Mouse (Mus musculus) splenic B cell, adult 2 months (primary cell): ENCODE measurements around the gene Pdcd11.

Experiments
- DNase-seq: peaks from one replicate; pipeline ENCODE4 v3.0.0-alpha.2; 2011; ENCODE audit warnings: low read depth, low spot score
- H3K27me3 ChIP-seq: 2 replicates; pipeline ENCODE4 v1.6.1; 2012; ENCODE audit warnings: mild to moderate bottlenecking, low read length, moderate library complexity, mixed read lengths; ENCODE audit not compliant: control insufficient read depth, poor library complexity, insufficient read depth, severe bottlenecking
- H3K36me3 ChIP-seq: 2 replicates; pipeline ENCODE4 v1.6.1; 2012; ENCODE audit warnings: mild to moderate bottlenecking, low read length, moderate library complexity, mixed read lengths; ENCODE audit not compliant: control insufficient read depth, poor library complexity, insufficient read depth, severe bottlenecking

Gene Pdcd11

DNA sequence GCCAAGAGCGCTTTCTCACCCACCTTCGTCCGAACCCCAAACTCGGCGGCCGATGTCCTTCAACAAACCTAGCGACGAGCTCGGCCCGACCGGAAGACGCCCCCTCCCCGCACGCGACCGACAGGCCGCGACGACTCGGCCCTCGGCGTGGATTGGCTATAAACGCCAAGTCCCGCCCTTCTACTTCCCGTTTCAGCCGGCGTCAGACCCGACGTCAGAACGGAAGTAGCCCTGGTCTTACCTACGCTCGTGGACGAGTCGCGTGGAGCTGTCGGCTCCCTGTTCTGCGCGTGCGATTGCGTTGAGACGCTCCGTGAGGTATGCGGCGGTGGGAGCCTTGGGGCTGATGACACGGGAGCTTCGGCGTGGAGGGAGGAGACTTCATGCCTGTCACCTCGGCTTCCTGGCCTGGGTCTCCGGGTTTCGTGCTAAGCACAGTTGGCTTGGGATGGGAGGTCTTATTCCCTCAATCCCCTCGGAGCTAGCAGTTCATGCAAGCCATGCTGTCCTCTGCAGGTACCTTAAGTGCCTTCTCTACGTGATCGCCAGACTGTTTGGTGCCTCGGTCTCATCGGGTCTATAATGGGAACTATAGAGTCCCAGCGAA is at the start of gene Pdcd11, which contains the start of gene Usmg5:
Pdcd11 (plus strand) TSS at position 219 of the 607 bp plus-strand sequence.
Usmg5 (minus strand) TSS at position 98 of the 607 bp plus-strand sequence.
- no peaks in the 10 kb centered on the region for H3K27me3 ChIP-seq
- H3K36me3 ChIP-seq: peaks cover 5% of the 10 kb centered on the region; the same call in 1 of the 2 replicates
- DNase-seq: peak; percentile 97

DNA sequence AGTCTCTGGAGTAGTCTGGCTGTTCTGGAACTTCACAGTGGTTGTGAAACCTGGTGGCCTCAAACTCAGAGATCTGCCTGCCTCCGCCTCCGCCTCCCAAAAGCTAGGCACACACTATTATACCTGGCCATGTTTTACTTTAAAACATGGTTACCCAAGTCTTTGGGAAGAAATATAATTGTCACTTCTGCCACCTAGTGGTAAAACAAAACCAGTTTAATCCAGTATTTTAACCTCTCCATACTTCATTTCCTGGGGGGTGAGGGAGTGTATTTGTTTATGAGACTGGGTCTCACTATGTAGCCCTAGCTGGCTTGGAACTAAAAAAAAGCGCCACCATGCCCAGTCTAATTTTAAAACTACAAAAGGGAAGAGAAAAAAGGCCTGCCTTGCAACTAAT is 47.0 kb upstream of the Pdcd11 start:
- peak; percentile 45 for DNase-seq
- Histone ChIP-seq H3K36me3 (peaks cover 8% of the 10 kb centered on the region), H3K27me3 (no peaks in the 10 kb centered on the region)

DNA sequence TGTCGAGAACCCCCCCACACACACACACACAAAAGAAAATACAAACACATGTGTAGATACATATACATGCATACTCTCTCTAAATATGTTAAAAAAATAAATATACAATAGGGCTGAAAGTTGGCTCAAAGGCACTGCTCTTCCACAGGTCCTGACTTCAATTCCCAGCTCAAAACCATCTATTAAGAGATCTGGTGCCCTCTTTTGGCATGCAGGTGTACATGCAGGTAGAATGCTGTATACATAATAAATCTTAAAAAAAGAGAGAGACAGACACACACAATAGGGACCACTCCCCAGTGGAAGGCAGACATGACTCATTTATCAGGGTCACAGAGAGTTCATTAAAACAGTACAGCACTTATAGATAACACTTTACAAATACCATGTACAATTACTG is 44.2 kb upstream of the Pdcd11 start:
- Histone ChIP-seq H3K36me3 (peaks cover 8% of the 10 kb centered on the region), H3K27me3 (no peaks in the 10 kb centered on the region)
- DNase-seq: peak; percentile 19

DNA sequence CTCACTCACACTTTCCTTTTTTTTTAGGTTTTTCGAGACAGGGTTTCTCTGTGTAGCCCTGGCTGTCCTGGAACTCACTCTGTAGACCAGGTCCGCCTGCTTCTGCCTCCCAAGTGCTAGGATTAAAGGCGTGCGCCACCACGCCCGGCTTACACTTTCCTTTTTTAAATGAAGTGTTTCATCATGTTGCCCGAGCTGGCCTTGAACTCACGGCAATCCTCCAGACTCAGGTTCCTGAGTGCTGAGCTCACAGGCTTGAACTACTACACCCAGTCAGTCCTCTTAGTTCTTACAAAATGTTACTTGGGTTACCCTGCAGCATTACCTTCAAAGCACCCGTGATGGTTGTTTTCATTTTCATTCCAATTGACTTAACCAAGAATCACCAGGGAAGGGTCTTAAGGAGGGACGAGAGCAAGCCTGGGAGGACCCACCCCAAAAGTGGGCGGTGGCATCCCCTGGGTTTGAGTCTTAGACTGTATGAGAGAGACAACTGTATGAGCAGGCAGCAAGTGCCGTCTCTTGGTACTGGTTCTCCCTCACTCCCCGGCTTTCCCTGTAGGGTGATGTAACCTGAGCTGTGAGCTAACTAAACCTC is 43.2 kb upstream of the Pdcd11 start:
- Histone ChIP-seq H3K36me3 (peaks cover 8% of the 10 kb centered on the region), H3K27me3 (no peaks in the 10 kb centered on the region)
- DNase-seq: no peak

- Histone ChIP-seq H3K36me3 (peaks cover 7% of the 10 kb centered on the region), H3K27me3 (no peaks in the 10 kb centered on the region)
- DNase-seq: no peak
Measured at GRCm38 (mm10) chr19:47049061-47049460, 41.5 kb upstream of the Pdcd11 start.

DNA sequence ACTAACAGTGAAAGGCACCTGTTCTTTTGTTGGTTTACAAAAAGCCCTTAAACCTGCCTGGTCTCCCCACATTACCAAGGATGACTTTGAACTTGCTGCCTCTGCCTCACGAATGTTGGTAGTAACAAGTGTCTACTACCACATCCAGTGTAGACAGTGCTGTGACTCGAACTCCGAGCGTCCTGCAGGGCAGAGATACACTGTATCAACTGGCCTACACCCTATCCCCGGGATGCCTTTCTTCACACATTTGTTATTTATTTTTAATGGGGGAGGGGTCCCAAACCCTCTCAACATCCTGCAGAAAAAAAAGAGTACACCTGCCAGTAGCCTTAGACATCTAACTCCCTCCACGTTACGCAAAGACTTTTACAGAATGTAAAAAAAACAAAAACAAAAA is 40.7 kb upstream of the Pdcd11 start:
- DNase-seq: no peak
- Histone ChIP-seq H3K27me3 (no peaks in the 10 kb centered on the region), H3K36me3 (peaks cover 6% of the 10 kb centered on the region)

DNA sequence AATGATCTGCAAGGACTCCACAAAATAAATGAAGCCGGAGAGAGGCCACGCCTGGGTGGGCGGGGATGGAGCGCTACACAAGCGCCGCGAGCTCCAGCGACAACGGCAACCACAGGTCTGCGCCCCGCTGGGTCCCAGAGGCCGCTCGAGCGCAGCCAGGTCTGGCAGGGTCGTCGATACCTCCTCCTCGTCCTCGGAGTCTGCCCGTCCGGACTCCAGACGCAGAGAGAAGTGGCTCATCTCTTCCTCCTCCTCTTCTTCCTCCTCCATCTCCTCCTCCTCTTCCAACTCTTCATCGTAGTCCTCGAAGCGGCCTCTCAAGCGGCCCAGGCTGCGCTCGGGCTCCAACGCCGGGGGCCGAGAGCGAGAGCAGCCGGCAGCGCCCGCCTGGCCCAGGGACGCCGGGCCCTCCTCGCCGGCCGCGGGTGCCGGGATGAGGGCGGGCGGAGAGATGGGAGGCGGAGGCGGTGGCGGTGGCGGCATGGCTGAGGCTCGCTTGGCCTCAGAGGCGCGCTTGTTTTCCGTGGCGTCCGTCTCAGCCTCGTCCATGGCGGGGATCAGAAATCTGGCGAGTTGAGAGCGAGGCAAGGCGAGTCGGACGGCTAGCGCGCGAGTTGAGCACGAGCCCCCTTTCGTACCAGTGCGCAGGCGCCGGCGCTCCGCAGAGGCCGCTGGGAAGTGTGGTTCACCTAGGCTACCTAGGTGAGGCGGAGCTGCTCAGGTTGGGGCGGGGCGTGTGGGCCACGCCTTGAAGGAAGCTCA is 40.1 kb upstream of the Pdcd11 start, which contains the start of gene Pcgf6:
Pcgf6 (minus strand) TSS at position 636 of the 762 bp plus-strand sequence.
- Histone ChIP-seq H3K36me3 (peaks cover 6% of the 10 kb centered on the region), H3K27me3 (no peaks in the 10 kb centered on the region)
- peak; percentile 91 for DNase-seq

DNA sequence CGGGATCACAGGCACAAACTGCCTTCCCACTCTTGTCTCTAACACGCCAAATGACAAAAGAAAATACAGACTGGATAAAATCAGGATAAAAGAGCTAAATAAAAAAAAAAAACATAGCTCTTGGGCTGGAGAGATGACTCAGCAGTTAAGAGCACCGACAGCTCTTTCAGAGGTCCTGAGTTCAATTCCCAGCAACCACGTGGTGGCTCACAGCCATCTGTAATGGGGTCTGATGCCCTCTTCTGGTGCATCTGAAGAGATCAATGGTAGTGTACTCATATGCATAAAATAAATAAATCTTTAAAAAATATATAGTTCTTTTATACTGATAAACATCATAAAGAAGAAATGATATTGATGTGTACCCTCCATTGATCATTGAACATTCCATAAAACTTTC is 37.6 kb upstream of the Pdcd11 start:
- Histone ChIP-seq H3K36me3 (no peaks in the 10 kb centered on the region), H3K27me3 (no peaks in the 10 kb centered on the region)
- DNase-seq: no peak

- no peak for DNase-seq
- no peaks in the 10 kb centered on the region for H3K36me3 ChIP-seq
- no peaks in the 10 kb centered on the region for H3K27me3 ChIP-seq
Measured at GRCm38 (mm10) chr19:47053471-47053870, 37.1 kb upstream of the Pdcd11 start.

DNA sequence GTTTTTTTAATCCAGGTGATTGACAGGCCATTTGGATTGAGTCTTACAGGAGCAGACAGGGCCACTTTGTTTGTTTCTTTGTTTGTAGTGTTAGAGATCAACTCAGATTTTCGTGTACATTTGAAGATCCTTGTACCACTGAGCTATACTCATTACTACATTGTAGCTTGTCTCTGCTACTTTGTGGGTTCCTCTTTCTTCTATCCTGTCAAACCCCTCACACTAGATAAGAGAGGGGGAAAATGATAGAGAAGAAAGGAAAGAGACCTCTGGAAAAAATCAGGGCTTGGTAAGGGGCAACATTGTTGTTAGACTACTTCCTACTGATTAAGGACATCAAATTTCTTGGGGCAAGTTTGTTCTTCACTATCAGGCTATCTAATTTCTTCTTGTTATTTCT is 32.9 kb upstream of the Pdcd11 start:
- DNase-seq: no peak
- Histone ChIP-seq H3K27me3 (no peaks in the 10 kb centered on the region), H3K36me3 (no peaks in the 10 kb centered on the region)

GRCm38 (mm10) chr19:47065860-47066259 is 24.7 kb upstream of the Pdcd11 start:
- Histone ChIP-seq H3K27me3 (no peaks in the 10 kb centered on the region), H3K36me3 (no peaks in the 10 kb centered on the region)
- no peak for DNase-seq

- Histone ChIP-seq H3K36me3 (peaks cover 5% of the 10 kb centered on the region; the same call in 1 of the 2 replicates), H3K27me3 (no peaks in the 10 kb centered on the region)
- DNase-seq: peak; percentile 98
Measured at GRCm38 (mm10) chr19:47067096-47067882, 23.3 kb upstream of the Pdcd11 start, which contains the start of gene Taf5. Gene Taf5, plus strand, starts transcription at chr19:47067746.

DNA sequence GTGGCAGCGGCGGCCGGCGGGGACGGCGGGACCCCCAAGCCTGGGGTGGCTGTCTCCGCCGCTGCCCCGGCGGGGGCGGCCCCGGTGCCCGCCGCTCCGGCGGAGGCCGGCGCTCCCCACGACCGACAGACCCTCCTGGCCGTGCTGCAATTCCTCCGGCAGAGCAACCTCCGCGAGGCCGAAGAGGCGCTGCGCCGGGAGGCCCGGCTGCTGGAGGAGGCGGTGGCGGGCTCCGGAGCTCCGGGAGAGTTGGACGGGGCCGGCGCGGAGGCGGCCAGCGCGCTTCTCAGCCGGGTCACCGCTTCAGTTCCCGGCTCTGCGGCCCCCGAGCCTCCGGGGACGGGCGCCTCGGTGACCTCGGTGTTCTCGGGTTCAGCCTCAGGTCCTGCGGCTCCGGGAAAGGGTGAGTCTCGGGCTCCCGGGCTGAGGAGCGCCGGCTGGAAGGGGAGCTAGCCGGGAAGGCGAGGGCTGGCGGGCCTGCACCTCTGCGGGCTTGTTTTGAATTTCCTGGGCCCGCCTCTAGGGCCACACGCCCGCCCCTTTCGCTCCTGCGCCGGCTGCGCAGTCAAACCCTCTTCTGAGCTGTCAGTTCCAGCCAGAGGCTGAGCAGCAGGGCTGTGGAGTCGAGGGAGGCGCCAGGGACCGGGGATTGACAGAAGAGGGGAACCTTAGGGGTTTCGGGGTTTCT is 22.5 kb upstream of the Pdcd11 start:
- peak; percentile 83 for DNase-seq

GRCm38 (mm10) chr19:47088226-47088625 is 2.3 kb upstream of the Pdcd11 start:
- Histone ChIP-seq H3K27me3 (no peaks in the 10 kb centered on the region), H3K36me3 (peaks cover 5% of the 10 kb centered on the region; the same call in 1 of the 2 replicates)
- DNase-seq: no peak

More for the DNA sequence above, 22.5 kb upstream of the Pdcd11 start:
- H3K27me3 ChIP-seq: no peaks in the 10 kb centered on the region
- peaks cover 12% of the 10 kb centered on the region; the same call in 1 of the 2 replicates for H3K36me3 ChIP-seq
